Mouse (Mus musculus) kidney, adult 8-10 months (tissue): ENCODE results near the gene Nrn1l.
A peak's percentile ranks its signal among the peaks of the same experiment; 100 is the strongest.

ENCODE experiments used
- DNase-seq, 2 experiments: peaks; one replicate each; pipeline ENCODE4 v3.0.0; 2022

Nrn1l gene

DNA sequence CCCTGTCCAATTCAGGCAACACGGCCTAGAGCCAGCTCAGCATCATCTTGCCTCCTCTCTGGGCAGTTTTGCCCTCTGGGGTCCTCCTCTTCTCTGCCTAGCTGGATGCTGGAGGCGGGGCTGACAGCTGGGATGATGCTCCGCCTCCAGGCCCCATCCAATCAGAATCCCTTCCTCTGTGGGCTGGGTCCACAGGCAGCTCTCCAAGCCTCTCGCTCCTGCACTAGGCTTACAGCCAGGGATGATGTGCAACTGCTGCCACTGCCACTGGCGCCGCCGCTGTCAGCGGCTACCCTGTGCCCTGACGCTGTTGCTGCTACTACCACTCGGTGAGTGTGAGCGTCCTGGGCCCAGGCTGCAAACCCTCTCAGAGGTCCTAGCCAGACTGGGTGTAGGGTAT, at the start of gene Nrn1l:
Gene Nrn1l (plus strand): TSS at position 229 of the 400 bp plus-strand sequence.
- peak; percentile 72 to 73 for DNase-seq

DNA sequence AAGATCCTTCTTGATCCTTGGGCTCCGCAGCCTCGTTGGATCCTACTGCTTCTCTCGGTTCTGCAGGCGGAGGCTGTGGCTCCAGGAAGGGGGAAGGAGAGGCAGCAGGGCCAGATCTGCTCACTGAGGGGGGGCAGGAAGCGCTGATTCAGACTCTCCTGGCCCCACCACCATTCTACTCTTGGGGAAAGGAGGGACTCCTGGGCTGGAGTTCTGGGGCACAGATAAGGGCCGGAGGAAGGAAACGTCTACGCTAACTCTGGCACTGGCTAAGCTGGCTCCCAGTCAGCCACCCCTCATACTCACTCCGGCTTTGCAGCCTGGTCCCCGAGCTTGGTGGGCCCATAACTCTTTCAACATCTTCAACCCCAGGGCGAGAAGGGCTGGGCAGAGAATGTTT, 46.7 kb upstream of the Nrn1l start:
- no peak for DNase-seq

DNA sequence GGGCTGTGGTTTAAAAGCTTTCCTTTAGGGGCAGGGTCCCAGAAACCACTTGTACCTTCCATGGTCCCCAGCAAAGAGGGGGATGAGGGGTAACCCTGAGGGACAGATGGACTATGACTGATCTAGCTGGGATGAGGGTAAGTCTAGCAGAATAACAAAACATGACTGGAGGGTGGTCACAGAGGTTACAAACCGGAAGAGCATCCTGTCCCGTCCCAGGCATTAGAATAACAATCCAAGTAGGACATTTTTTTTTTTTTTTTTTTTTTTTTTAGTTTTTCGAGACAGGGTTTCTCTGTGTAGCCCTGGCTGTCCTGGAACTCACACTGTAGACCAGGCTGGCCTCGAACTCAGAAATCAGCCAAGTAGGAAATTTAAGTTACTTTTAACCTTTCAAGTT, 43.4 kb upstream of the Nrn1l start:
- no peak for DNase-seq

DNA sequence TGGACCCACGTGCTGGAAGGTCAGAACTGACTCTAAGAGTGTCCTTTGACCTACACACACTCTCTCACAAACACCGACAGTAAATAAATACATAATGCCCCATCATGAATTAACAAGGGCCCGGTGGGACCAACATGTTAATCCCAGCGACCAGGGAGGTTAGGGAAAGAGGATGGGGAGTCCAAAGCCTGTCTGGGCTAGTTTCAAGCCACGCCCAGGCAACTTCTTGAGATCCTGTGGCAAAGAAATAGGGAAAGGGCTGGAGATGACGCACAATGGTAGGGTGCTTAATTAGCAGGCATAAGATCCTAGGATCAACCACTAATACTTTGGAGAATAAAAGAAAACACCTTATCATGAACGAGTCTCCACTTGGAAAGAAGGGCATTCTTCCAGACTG, 42.8 kb upstream of the Nrn1l start:
- peak in 1 of 2 experiments; percentile 4 for DNase-seq

DNA sequence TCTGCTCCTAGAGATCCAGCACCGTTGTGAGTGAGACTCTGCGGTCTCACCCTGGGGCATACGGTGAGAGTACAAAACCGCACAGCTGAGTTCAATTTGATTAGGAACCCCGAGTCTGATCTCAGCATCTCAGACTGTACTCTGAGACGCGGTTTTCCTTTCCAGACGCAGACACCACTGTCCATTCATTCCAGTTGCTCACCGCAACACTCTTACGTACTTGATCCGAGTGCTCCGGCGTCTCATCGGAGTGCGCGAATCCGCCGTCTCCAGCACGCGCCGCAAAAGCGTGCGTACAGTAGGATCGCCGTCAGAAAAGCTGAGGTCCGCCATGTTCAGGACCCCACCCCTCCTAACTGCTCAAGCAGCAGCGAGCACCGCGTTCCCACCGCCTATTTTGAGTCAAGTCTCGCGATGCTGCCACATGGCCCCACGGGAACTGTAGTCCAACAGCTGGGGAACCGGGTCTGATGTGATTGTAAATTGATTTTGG, 41.7 kb upstream of the Nrn1l start:
- peak; percentile 84 to 87 for DNase-seq

DNA sequence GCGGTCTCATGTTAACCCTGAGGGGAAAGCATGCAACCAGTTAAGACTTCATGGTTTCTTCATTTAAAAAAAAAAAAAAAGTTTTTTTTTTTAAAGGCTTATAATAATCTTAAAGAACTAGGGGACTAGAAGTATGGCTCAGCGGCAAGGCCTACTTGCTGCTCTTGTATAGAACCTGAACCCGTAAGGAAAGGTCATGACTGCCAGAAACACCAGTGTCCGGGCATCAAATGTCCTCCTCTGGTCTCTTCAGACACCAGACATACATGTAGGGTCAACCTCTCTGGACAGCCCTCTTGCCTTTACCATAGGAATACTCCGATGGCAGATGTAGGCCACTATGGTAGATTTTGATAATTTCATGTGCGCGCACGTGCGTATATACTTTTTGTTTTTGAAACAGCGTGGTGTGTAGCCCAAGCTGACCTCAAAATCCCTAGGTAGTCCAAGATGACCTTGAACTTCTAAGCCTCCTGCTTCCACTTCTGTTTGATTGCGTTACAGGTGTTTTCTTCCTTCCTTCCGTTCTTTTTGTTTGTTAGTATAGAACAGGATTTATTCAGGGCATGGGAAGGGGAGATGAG, 41.1 kb upstream of the Nrn1l start:
- DNase-seq = no peak

DNA sequence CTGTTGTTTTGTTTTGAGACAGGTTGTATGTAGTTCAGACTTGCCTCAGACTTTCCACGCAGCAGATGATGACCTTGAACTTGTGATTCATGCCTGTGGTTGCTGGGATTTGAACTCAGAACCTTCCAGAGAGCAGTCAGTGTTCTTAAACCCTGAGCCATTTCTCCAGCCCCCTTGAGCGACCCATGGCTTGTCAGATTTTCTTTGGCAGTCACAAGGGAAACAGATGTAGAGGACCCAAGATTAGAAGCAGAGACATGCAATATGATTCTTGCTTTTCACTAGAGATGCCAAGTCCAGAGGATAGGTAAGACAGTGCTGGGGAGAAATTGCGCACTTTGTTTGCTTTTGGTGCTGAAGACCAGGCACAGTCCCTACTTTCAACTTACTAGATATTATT, 40.2 kb upstream of the Nrn1l start, which contains the start of gene Cenpt:
Gene Cenpt (minus strand): TSS at position 101 of the 400 bp plus-strand sequence.
- DNase-seq = no peak

DNA sequence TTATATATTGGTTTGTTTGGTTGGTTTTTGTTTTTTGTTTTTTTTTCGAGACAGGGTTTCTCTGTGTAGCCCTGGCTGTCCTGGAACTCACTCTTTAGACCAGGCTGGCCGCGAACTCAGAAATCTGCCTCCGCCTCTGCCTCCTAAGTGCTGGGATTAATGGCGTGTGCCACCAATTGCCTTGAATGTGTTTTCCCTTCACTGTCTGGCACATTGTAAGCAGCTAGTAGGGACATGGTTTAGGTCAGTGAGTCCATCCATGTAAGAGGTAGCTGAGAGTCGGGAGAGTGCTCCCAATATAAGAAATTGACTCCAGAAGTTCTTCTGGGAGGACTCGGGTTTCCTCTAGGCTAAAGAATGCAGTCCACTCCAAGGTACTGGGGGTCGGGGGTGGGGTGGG, 39.1 kb upstream of the Nrn1l start:
- no peak for DNase-seq

DNA sequence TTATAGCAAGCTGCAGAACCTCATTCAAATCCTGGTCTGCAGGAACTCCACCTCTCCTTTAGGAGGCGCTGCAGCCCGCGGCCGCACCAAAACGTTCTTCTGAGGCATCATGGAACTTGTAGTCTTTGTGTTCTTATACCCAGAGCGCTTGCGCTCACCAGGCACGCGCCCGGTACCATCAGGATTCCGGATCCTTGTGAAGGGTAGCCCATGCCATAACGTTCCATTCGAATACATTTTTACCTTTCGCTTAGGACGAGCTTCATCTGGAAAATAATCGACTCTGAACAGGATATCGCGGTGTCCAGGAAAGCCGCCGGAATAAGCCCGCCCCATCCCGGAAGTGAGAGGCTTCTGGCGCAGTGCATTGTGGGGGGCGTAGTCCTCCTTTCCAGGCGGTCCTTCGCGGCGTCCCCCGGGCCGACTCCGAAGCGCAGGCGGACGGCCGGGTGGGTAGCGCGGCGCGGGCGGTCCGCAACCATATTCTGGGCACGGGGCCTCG, 38.6 kb upstream of the Nrn1l start, which contains the start of gene Thap11:
Gene Thap11 (plus strand): TSS at position 418 of the 502 bp plus-strand sequence.
- peak; percentile 87 to 91 for DNase-seq

DNA sequence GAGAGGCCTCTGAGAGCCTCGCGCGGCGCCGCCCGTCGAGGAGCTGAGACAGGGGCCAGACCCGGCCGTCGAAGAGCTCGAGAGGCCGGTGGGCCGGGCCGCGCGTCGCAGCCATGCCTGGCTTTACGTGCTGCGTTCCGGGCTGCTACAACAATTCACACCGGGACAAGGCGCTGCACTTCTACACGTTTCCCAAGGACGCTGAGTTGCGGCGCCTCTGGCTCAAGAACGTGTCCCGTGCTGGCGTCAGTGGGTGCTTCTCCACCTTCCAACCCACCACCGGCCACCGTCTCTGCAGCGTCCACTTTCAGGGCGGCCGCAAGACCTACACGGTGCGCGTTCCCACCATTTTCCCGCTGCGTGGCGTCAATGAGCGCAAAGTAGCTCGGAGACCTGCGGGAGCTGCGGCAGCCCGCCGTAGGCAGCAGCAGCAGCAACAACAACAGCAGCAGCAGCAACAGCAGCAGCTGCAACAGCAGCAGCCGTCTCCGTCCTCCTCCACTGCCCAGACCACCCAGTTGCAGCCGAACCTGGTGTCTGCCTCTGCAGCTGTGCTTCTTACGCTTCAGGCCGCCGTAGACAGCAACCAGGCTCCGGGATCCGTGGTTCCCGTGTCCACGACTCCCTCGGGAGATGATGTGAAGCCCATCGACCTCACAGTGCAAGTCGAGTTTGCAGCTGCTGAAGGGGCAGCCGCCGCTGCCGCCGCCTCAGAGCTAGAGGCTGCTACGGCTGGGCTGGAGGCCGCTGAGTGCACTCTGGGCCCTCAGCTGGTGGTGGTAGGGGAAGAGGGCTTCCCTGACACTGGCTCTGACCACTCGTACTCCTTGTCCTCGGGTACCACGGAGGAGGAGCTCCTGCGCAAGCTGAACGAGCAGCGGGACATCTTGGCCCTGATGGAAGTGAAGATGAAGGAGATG, 37.9 kb upstream of the Nrn1l start:
- DNase-seq = peak in 1 of 2 experiments; percentile 42

DNA sequence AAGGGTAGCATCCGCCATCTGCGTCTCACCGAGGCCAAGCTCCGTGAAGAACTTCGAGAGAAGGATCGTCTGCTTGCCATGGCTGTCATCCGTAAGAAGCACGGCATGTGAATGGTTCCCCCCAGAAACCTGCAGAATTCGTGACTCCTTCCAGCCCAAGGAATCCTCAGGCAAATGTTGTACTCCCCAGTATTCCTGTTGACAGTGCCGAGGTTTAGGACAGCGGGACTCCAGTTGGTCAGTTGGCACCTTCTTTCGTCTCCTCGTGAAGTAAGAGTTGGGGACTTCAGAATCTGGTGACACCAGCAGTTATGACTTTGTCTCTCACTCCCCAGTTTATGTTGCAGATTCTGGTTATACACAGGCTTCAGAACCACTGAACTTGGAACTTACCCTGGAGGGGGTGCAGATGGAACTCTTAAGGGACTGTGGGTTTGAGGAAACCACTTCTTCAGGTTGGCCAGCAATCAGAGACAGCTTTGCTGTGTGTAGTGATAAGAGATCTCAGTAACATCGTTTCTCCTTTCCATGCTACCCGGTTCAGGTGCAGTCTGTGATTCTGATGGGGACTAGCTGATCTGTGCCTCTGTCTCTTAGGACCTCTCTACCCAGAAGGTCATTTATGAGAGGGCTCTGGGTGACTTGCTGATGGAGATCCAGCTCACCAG, 37.1 kb upstream of the Nrn1l start:
- DNase-seq = no peak

DNA sequence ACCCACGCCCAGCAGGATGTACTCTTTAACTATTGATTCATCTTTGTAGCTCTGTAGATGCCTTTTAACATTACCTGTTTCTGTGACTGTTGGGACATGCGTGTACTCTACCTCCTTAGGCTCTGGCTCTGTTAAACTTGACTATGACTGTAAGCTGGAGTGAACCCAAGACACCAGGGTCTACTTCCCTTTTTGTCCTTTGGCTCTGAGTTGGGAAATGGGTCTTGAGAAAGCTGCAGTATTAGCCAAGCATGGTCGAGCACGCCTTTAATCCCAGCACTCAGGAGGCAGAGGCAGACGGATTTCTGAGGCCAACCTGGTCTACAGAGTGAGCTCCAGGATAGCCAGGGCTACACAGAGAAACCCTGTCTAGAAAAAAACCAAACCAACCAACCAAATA, 34.9 kb upstream of the Nrn1l start:
- no peak for DNase-seq

DNA sequence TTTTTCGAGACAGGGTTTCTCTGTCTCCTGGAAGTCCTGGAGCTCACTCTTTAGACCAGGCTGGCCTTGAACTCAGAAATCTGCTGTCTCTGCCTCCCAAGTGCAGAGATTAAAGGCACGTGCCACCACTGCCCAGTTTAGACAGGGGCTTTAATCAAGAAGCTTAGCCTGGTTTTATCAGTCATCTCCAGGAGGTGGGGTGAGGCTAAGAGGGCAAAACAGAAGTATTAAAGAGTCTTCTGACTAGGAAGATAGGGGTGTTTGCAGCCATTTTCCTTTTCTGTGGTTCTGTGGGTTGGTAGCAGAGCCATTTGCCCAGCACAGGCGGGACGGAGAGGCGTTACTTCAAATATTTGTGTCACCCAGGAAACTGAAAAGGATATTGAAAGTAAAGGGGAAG, 34.1 kb upstream of the Nrn1l start:
- no peak for DNase-seq

DNA sequence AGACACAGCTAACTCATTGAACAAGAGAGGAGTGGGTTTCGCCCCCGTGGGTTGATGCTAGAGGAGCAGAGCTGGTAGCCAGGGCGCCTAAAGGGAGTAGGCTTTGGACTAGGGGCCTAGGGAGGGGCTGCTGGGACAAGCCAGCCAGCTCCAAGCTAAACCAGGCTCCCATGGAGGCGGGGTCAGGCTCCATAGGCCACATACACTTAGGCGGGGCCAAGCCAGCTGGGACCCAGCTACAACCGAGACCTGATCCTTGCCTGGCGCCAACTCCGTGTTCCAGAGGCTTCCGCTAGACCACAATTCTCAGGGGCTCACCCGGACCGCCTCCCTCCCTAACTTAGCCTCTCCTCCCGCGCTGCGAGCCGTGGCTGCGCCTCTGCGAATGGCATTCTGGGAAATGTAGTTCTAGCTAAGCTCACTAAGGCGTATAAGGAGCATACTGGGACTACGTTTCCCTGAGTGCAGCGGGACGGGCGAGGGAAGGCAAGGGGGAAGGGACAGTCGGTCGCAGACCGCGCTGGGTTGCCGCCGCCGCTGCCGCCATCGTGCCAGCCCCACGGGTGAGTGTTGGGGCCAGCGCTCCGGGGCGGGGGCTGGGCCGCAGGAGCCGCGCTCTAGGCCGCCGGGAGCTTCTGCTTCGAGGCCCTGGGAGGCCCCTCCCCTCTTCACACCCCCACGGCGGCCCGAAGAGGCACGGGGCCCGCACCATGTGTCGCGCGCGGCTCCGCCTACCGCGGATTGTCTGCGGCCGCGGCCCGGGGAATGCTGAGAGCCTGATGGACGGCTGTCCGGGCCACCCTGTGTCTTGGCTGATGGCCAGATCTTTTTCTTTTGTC, 33.0 kb upstream of the Nrn1l start, which contains the start of gene Nutf2:
Gene Nutf2 (plus strand): TSS at position 438 of the 839 bp plus-strand sequence.
- DNase-seq = peak; percentile 96 to 98

DNA sequence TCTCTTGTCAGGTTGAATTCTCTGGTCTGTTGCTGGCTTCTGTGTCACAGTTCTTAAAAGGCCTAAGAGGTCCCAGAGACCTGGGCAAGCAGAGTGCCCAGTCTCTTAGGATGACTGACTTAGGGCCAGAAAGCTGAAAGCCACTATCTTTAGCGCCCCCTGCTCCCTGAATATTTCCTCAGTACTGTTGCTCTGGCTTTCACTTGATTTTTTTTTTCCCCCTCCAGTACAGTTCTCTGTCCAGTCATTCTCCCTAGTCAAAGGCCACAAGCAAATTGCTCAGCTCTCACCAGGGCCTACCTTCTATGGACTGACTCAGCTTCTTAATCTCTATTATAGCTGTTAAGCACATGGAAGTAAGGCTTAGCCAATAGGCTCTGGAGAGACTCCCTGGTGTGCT, 31.4 kb upstream of the Nrn1l start:
- no peak for DNase-seq

DNA sequence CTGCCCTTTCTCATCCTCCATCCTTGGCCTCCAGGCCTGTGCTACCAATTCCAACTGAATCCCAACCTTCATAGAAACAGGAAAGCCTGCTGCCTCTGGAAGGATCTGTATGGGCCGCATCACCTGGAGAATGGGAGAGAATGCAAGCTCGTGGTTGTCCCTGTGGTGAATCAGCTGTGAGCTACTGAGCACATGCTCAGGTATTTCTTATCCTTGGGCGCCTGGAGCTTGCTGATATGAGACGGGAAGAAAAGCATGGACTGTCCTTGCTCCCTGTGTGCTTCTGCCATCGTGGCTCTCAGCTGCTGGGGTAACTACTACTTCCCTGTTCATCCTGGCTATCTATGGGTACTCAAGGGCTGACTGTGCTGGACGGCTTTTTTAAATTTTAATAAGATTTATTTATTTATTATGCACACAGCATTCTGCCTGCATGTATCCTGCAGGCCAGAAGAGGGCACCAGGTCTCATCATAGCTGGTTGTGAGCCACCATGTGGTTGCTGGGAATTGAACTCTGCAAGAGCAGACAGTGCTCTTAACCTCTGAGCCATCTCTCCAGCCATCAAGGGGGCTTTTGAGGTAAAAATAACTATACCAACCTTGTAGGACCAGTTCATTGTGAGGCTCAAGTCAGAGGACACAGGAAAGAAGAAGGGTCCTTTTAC, 26.9 kb upstream of the Nrn1l start:
- no peak for DNase-seq

DNA sequence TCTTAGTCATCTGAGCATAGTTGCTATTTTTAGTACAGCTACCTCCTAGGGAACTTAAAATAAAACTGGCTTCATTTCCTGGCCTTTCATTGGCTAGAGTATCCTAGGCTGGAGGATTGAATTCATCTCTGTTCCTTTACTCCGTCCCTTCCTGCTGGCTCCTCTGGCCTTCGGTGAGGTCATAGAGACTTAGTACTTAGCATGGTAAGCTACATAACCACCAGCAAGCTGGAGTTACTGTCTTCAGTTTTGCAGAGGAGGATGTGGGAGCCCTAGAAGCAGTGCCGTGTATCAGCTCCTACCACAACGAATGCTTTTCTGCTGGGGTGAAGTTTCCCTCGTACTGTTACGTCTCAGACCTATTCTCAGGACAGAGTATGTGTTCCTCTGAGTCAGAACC, 19.1 kb upstream of the Nrn1l start:
- no peak for DNase-seq

DNA sequence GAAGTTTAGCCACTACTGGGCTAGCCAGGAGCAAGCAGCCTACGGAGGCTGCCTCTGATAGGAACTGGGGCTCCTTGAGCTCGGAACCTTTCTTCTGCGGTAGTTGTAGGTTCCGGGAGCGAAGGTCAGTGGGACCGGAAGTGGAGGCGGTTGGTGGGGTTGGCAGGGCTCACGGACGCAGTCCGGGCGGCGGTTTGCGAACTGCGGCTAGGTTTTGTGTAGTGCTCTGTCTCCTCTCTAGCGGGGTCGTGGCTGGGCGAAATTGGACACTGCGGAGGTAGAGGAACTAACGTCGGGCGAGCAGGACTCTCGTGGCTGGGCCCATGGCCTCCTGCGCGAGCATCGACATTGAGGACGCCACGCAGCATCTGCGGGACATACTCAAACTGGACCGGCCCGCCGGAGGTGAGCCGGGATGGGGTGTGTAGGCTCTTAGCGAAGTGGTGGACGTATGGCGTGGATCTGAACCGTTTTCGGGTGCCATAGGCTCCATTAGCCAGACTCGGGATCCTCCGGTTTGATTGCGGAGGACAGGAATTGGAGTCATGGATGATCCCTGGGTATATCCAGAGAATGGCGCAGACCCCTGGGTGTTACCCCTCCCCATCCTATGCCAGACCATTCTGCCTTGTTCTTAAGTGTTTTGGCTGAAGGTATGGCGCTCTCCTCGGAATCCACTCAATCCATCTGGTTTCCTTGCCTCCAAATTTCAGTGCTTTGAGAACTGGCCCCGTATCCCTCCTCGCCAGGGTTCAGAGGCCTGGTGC, 12.4 kb upstream of the Nrn1l start, which contains the start of gene Edc4:
Gene Edc4 (plus strand): TSS at position 128 of the 767 bp plus-strand sequence.
- peak; percentile 70 to 89 for DNase-seq

DNA sequence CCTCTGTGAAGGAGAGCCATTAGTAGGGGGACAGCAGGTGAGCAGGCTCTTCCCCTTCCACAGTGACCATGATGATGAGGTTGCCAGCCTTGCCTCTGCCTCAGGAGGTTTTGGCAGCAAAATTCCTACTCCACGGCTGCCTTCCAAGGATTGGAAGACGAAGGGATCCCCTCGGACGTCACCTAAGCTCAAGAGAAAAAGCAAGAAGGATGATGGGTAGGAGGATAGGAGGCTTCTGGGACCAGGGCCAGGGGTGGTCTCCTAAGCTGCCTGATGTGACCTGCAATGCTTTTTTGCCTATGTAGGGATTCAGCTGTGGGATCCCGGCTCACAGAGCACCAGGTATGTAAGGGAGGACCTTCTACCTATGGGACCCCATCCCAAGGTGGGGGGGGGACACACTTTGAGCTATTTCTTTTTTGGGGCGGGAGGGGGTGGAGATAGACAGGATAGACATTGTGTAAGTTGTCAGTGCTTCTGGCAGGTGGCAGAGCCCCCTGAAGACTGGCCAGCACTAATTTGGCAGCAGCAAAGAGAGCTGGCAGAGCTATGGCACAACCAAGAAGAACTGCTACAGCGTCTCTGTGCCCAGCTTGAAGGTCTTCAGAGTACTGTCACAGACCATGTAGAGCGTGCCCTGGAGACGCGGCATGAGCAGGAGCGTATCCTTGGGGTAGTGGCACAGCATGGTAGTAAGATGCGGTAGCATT, 3.5 kb upstream of the Nrn1l start:
- no peak for DNase-seq

DNA sequence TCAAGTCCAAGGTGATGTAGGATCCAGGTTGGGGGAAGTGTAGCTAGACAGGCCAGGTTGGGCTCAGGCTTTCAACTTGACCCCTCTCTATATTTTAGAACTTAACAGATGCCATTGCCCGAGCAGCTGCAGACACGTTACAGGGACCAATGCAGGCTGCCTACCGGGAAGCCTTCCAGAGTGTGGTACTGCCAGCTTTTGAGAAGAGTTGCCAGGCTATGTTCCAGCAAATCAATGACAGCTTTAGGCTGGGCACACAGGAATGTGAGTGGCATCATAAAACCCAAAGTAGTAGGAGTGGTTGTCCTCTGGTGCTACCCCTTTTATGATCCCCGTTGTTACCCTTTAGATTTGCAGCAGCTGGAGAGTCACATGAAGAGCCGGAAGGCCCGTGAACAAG, 2.5 kb upstream of the Nrn1l start:
- no peak for DNase-seq
